Mouse (Mus musculus): ENCODE measurements around the gene Id2.
A peak's percentile ranks its signal among the peaks of the same experiment; 100 is the strongest.

DNA sequence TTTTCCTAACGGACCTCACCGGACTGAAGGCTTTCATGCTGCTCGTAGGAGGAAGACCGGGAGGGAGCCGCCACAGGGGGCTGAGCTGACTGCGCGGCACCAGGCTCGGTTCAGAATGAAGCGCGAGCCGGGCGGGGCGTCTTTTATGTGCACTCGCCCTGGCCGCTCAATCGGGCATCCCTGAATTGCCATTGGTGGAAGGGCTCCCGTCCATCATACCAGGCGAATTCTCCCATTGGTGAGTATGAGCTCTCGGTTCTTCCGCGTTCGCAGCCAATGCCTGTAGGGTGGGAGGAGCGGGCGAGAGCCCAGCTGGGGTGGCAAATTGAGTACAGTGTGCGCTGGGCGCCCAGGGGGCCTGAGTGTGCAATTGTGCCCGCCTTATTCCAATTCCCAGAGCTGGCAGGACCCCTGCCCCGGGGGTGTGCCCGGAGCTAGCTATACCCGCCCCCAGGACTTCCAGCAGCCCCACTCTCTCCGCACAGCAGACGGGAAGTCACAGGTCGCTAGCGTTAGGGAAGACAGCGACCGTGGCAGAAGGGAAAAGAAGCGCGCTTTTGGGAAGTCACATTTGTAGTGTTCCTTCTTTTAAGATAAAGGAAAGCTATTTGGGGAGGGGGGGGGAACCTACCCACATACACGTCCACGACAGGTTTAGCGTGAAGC, 833 bp downstream of the Id2 start:
- TF ChIP-seq CTCF (IDR thresholded peaks at IDR 0.05; ENCODE audit: extremely low read depth, insufficient read length, insufficient replicate concordance, low read depth, low read length) (no peak), POLR2A (IDR thresholded peaks at IDR 0.05; ENCODE audit: low read depth, low read length) (peak; percentile 99)

Data from small intestine, adult 2 months (tissue).